Mouse (Mus musculus) lung, embryonic 14.5 days (tissue): ENCODE data around the gene Myl10. TPM values are rescaled to one million over a fixed set of nuclear protein-coding genes. Genes with fewer than 3 reads are reported as not detected.

ENCODE experiments used
- ATAC-seq: fragments of 200-750 bp; cut with Nextera tagmentation; 2 replicates; pipeline ENCODE4 v1.8.0; 2017; ENCODE audit warnings: mild to moderate bottlenecking, moderate TSS enrichment, moderate library complexity; ENCODE audit not compliant: insufficient read depth
- DNase-seq: peaks from one replicate; pipeline ENCODE4 v3.0.0-alpha.2; 2015
- H3K27ac ChIP-seq: fragments of 300-500 bp; sonication (generic); 2 replicates; pipeline ENCODE4 v1.5.1; 2014; ENCODE audit warnings: low read depth, mild to moderate bottlenecking, moderate library complexity
- H3K27me3 ChIP-seq: fragments of 300-500 bp; sonication (generic); 2 replicates; pipeline ENCODE4 v1.6.1; 2014; ENCODE audit warnings: low read length, control low read depth; ENCODE audit not compliant: insufficient read depth
- H3K36me3 ChIP-seq: fragments of 300-500 bp; sonication (generic); 2 replicates; pipeline ENCODE4 v1.6.1; 2014; ENCODE audit warnings: control low read depth; ENCODE audit not compliant: insufficient read depth
- H3K4me1 ChIP-seq: fragments of 300-500 bp; sonication (generic); 2 replicates; pipeline ENCODE4 v1.6.1; 2014; ENCODE audit warnings: antibody characterized with exemption, control low read depth; ENCODE audit not compliant: insufficient read depth
- H3K4me2 ChIP-seq: fragments of 300-500 bp; sonication (generic); 2 replicates; pipeline ENCODE4 v1.6.1; 2014; ENCODE audit warnings: mild to moderate bottlenecking
- H3K4me3 ChIP-seq: fragments of 300-500 bp; sonication (generic); 2 replicates; pipeline ENCODE4 v1.5.1; 2014; ENCODE audit warnings: low read depth, low read length
- H3K9ac ChIP-seq: fragments of 300-500 bp; sonication (generic); 2 replicates; pipeline ENCODE4 v1.6.1; 2014
- H3K9me3 ChIP-seq: fragments of 300-500 bp; sonication (generic); 2 replicates; pipeline ENCODE4 v1.6.1; 2016; ENCODE audit warnings: low read depth, low read length, control low read depth
- CTCF ChIP-seq: IDR thresholded peaks from 2 replicates; pipeline ENCODE4 v1.5.1; 2016; ENCODE audit warnings: antibody characterized with exemption, low read depth
- WGBS: fragments of 180-500 bp; shearing (Covaris S2); extraction: QIAGEN DNeasy Blood & Tissue Kit; methylation state at CpG from one replicate; pipeline ENCODE4 v1.1.7; 2014; 5-methylcytosine and 5-hydroxymethylcytosine counted together
- polyA plus RNA-seq: library from polyadenylated mRNA; unstranded; fragments of >200 nt; fragmentation: Nextera tagmentation; extraction: Ambion mirVana; gene quantifications from 2 replicates; pipeline ENCODE4 v1.2.1, GENCODE M21; 2014

The Myl10 gene
- polyA plus RNA-seq, 1 experiment from 2014 or later = not detected

DNA sequence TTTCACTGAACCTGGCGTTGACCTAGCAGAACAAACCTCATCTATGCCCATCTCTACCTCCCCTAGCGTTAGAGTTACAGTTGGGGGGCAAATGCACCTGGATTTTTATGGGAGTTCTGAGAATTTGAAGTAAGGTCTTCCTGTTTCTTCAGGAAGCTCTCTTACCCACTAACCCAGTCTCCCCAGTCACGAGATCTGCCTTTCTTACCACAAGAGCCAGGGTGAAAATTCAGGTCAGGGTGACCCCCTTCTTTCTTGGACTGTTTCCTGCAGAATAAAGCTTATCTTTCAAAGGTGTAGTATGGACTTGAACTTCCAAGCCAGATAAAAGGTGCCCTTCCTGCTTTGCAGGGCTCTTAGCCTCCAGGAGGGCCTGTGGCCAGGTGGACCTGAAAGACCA, 1.8 kb upstream of the Myl10 start:
- H3K9me3 ChIP-seq = no peaks in the 10 kb centered on the region
- WGBS = 62% methylated on average over 3 of the region's 3 CpGs
- H3K4me3 ChIP-seq = no peak overlapping the region
- no peak overlapping the region for H3K4me2 ChIP-seq
- no peaks in the 10 kb centered on the region for H3K36me3 ChIP-seq
- H3K27me3 ChIP-seq = no peaks in the 10 kb centered on the region
- H3K27ac ChIP-seq = no peak overlapping the region
- DNase-seq (no peak), ATAC-seq (no peak)
- no peaks in the 10 kb centered on the region for H3K4me1 ChIP-seq
- no peak for TF ChIP-seq CTCF
- no peak overlapping the region for H3K9ac ChIP-seq

- Histone ChIP-seq H3K27ac (no peak overlapping the region), H3K27me3 (no peaks in the 10 kb centered on the region), H3K36me3 (no peaks in the 10 kb centered on the region), H3K9ac (no peak overlapping the region), H3K9me3 (no peaks in the 10 kb centered on the region), H3K4me2 (no peak overlapping the region), H3K4me1 (no peaks in the 10 kb centered on the region), H3K4me3 (no peak overlapping the region)
- 68% methylated on average over 7 of the region's 7 CpGs for WGBS
- TF ChIP-seq CTCF = no peak
- ATAC-seq (no peak), DNase-seq (no peak)
Measured at GRCm38 (mm10) chr5:136693418-136693817, 472 bp downstream of the Myl10 start.

- no peak for TF ChIP-seq CTCF
- H3K4me3 ChIP-seq = no peak overlapping the region
- H3K4me1 ChIP-seq = no peaks in the 10 kb centered on the region
- ATAC-seq (no peak), DNase-seq (no peak)
- no peak overlapping the region for H3K4me2 ChIP-seq
- no peaks in the 10 kb centered on the region for H3K27me3 ChIP-seq
- WGBS = 57% methylated on average over 6 of the region's 6 CpGs
- no peaks in the 10 kb centered on the region for H3K9me3 ChIP-seq
- no peaks in the 10 kb centered on the region for H3K36me3 ChIP-seq
- H3K9ac ChIP-seq = no peak overlapping the region
- no peak overlapping the region for H3K27ac ChIP-seq
Measured at GRCm38 (mm10) chr5:136694976-136695375, 2.0 kb downstream of the Myl10 start.

DNA sequence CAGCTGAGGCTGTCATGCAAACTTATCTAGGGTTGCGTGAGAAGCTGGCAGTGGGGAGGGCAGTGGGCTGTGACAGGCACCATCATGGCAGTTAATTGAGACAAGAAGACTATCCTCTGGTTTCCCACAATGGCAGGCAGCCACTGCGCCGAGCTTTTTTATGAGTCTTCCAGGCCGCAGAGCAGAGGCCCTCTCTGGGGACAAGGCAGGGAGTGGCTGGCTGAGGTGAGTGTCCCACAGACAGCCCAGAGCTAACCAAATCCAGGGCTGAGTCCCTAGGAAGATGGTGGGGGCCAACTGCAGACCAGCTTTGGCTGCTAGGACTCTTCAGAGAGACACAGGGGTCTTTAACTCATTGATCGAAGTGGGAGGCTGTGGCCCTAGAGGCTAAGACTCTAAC, 3.6 kb downstream of the Myl10 start:
- Histone ChIP-seq H3K4me3 (no peak overlapping the region), H3K9me3 (no peaks in the 10 kb centered on the region), H3K27me3 (no peaks in the 10 kb centered on the region), H3K4me1 (no peaks in the 10 kb centered on the region), H3K36me3 (no peaks in the 10 kb centered on the region), H3K4me2 (no peak overlapping the region), H3K9ac (no peak overlapping the region), H3K27ac (no peak overlapping the region)
- DNase-seq (no peak), ATAC-seq (no peak)
- TF ChIP-seq CTCF = no peak
- WGBS = 82% methylated on average over 5 of the region's 5 CpGs

GRCm38 (mm10) chr5:136697618-136698017, 4.7 kb downstream of the Myl10 start:
- H3K9me3 ChIP-seq = no peaks in the 10 kb centered on the region
- H3K9ac ChIP-seq = no peak overlapping the region
- H3K36me3 ChIP-seq = no peaks in the 10 kb centered on the region
- ATAC-seq (no peak), DNase-seq (no peak)
- 75% methylated on average over 9 of the region's 9 CpGs for WGBS
- no peak for TF ChIP-seq CTCF
- H3K27me3 ChIP-seq = no peaks in the 10 kb centered on the region
- no peak overlapping the region for H3K4me2 ChIP-seq
- no peak overlapping the region for H3K27ac ChIP-seq
- no peaks in the 10 kb centered on the region for H3K4me1 ChIP-seq
- H3K4me3 ChIP-seq = no peak overlapping the region

DNA sequence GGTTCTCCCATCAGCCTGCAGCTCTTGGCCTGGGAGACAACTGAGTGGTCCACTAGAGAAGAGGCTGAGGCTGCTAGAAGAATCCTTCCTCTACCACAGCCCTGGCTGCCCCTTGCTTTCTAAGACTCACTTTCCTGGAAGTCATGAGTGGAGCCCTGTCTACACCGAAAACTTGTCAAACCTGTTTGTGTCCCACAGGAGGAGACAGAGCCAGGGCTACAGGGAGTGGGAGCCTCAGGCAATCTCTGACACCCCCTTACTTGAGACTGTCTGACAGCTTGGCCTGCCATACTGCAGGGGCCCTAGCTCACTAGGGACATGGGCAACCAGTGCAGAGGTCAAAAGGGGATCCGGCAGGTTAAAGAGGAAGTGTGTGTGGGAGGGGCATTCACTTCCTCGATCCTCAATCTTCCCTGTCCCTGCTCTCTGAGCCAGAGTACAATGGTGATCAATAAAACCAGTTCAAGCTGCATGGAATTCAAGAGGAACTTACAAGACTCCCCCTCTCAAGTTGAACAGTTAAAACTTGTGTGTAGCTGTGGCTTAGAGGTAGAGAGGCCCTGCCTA, 9.3 kb downstream of the Myl10 start:
- Histone ChIP-seq H3K27ac (peak overlapping the region; percentile 36; the same call in 1 of the 2 replicates), H3K4me3 (no peak overlapping the region), H3K9me3 (peaks cover 6% of the 10 kb centered on the region; the same call in 1 of the 2 replicates), H3K36me3 (no peaks in the 10 kb centered on the region), H3K4me2 (no peak overlapping the region), H3K4me1 (no peaks in the 10 kb centered on the region), H3K9ac (no peak overlapping the region), H3K27me3 (no peaks in the 10 kb centered on the region)
- ATAC-seq (peak; percentile 38), DNase-seq (peak; percentile 65)
- TF ChIP-seq CTCF = no peak
- 43% methylated on average over 3 of the region's 3 CpGs for WGBS

GRCm38 (mm10) chr5:136703751-136704150, 10.8 kb downstream of the Myl10 start:
- H3K27me3 ChIP-seq = no peaks in the 10 kb centered on the region
- no peaks in the 10 kb centered on the region for H3K36me3 ChIP-seq
- no peak overlapping the region for H3K4me2 ChIP-seq
- DNase-seq = peak; percentile 82
- peaks cover 6% of the 10 kb centered on the region; the same call in 1 of the 2 replicates for H3K9me3 ChIP-seq
- peak; percentile 81 for TF ChIP-seq CTCF
- H3K9ac ChIP-seq = no peak overlapping the region
- H3K27ac ChIP-seq = no peak overlapping the region
- WGBS = 37% methylated on average over 3 of the region's 3 CpGs
- ATAC-seq = no peak
- no peak overlapping the region for H3K4me3 ChIP-seq
- H3K4me1 ChIP-seq = no peaks in the 10 kb centered on the region
